Mouse (Mus musculus) heart, postnatal 0 days (tissue): ENCODE data around the gene Ncam2. TPM values are rescaled to one million over a fixed set of nuclear protein-coding genes. Genes with fewer than 3 reads are reported as not detected.

Experiments used
- ATAC-seq: fragments of 200-750 bp; cut with Nextera tagmentation; 2 replicates; pipeline ENCODE4 v1.8.0; 2017; ENCODE audit warnings: low read depth, moderate number of reproducible peaks, moderate library complexity; ENCODE audit not compliant: insufficient read depth
- DNase-seq: peaks from one replicate; pipeline ENCODE4 v3.0.0-alpha.2; 2016; ENCODE audit warnings: low spot score
- H3K27ac ChIP-seq: fragments of 300-500 bp; sonication (generic); 2 replicates; pipeline ENCODE4 v1.5.1; 2014; ENCODE audit warnings: low read depth, mild to moderate bottlenecking
- H3K27me3 ChIP-seq: fragments of 300-500 bp; sonication (generic); 2 replicates; pipeline ENCODE4 v1.6.1; 2014; ENCODE audit warnings: low read length, mixed read lengths; ENCODE audit not compliant: control insufficient read depth, insufficient read depth
- H3K36me3 ChIP-seq: fragments of 300-500 bp; sonication (generic); replicated peaks from 2 replicates; pipeline ENCODE4 v1.6.1; 2014; ENCODE audit warnings: low read length, mixed read lengths; ENCODE audit not compliant: control insufficient read depth, insufficient read depth
- H3K4me1 ChIP-seq: fragments of 300-500 bp; sonication (generic); 2 replicates; pipeline ENCODE4 v1.6.1; 2014; ENCODE audit warnings: antibody characterized with exemption; ENCODE audit not compliant: control insufficient read depth, insufficient read depth
- H3K4me2 ChIP-seq: fragments of 300-500 bp; sonication (generic); 2 replicates; pipeline ENCODE4 v1.6.1; 2014; ENCODE audit warnings: low read depth, mild to moderate bottlenecking, low read length, moderate library complexity
- H3K4me3 ChIP-seq: fragments of 300-500 bp; sonication (generic); 2 replicates; pipeline ENCODE4 v1.5.1; 2014; ENCODE audit warnings: low read depth, low read length
- H3K9ac ChIP-seq: fragments of 300-500 bp; sonication (generic); replicated peaks from 2 replicates; pipeline ENCODE4 v1.6.1; 2014; ENCODE audit warnings: low read depth, low read length, mixed read lengths
- H3K9me3 ChIP-seq: fragments of 300-500 bp; sonication (generic); replicated peaks from 2 replicates; pipeline ENCODE4 v1.6.1; 2016; ENCODE audit warnings: low read length; ENCODE audit not compliant: control insufficient read depth
- CTCF ChIP-seq: IDR thresholded peaks from 2 replicates; pipeline ENCODE4 v1.5.1; 2016; ENCODE audit warnings: antibody characterized with exemption, control low read depth, low read depth
- EP300 ChIP-seq: IDR thresholded peaks from 2 replicates; pipeline ENCODE4 v1.6.1; 2016; ENCODE audit warnings: antibody characterized with exemption, low read depth
- WGBS: fragments of 180-500 bp; shearing (Covaris S2); extraction: QIAGEN DNeasy Blood & Tissue Kit; methylation state at CpG from one replicate; pipeline ENCODE4 v1.1.7; 2014; 5-methylcytosine and 5-hydroxymethylcytosine counted together
- polyA plus RNA-seq: library from polyadenylated mRNA; unstranded; fragments of >200 nt; fragmentation: Nextera tagmentation; extraction: Ambion mirVana; gene quantifications from 2 replicates; pipeline ENCODE4 v1.2.1, GENCODE M21; 2015
- total RNA-seq: library from RNA; depleted of rRNA; stranded (reverse); fragments of >200 nt; gene quantifications from 2 replicates; pipeline ENCODE4 v1.2.3, GENCODE M21; 2014; ENCODE audit warnings: low replicate concordance

Gene Ncam2
- total and polyA plus RNA-seq, 2 experiments from 2014 or later: 0.04 TPM; not detected in 1

GRCm38 (mm10) chr16:81536230-81536629, 335.7 kb downstream of the Ncam2 start:
- Histone ChIP-seq H3K4me1 (no peaks in the 10 kb centered on the region), H3K36me3 (no peaks in the 10 kb centered on the region), H3K9ac (no peak overlapping the region), H3K4me2 (no peak overlapping the region), H3K4me3 (no peak overlapping the region), H3K27me3 (no peaks in the 10 kb centered on the region), H3K27ac (no peak overlapping the region), H3K9me3 (no peaks in the 10 kb centered on the region)
- ATAC-seq: no peak
- DNase-seq: no peak
- WGBS: 66% methylated on average over 3 of the region's 3 CpGs
- no peak for TF ChIP-seq EP300
- no peak for TF ChIP-seq CTCF

DNA sequence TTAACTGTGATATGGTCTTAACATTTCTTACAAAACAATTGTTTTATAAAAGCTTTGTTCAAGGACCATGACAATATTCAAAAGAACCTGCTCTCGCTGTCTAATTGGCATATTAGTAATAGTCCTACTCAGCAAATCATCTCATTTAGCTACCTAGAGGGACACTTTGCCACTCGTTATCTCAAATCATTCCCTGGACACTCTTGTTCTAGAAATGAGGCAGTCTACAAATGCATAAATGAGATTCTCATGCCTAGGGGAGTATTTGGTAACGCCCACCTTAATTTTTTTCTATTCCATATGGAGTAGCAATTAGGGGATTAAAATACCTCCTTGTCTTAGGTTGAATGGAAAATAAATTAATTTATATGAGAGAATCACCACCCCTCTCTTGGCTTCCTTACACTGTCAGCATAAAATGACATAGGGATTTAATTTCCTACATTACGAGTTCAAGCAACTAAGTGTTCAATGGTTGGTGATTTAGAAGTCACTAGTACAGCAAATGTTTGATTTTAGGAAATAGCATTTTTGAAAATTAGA, 387.1 kb downstream of the Ncam2 start:
- H3K4me3 ChIP-seq: no peak overlapping the region

DNA sequence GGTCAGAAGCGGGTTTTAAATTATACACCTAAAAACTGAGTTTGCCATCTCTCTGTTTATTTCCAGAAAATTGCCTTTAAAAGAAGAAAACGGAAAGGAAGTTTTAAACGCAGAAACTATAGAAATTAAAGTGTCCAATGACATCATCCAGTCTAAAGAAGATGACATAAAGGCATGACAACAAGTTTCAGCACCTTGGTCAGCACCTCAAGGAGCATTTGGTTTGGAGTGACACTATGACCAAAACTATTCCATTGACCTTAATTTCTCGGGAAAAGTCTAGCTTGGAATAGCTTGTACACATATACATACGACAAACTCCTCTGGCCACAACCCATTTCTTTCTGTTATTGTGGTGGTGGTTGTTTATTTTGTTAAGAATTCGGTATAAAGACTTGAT, 422.8 kb downstream of the Ncam2 start:
- no peak overlapping the region for H3K27ac ChIP-seq
- H3K9ac ChIP-seq: no peak overlapping the region
- no peak for ATAC-seq
- no peaks in the 10 kb centered on the region for H3K4me1 ChIP-seq
- TF ChIP-seq CTCF (no peak), EP300 (no peak)
- H3K36me3 ChIP-seq: no peaks in the 10 kb centered on the region
- 43% methylated on average over 6 of the region's 6 CpGs for WGBS
- H3K4me2 ChIP-seq: no peak overlapping the region
- no peaks in the 10 kb centered on the region for H3K27me3 ChIP-seq
- peaks cover under 1% of the 10 kb centered on the region; the same call in 1 of the 2 replicates for H3K9me3 ChIP-seq
- H3K4me3 ChIP-seq: no peak overlapping the region
- DNase-seq: no peak

More for the DNA sequence above, 387.1 kb downstream of the Ncam2 start:
- Histone ChIP-seq H3K9ac (no peak overlapping the region), H3K27me3 (no peaks in the 10 kb centered on the region), H3K9me3 (no peaks in the 10 kb centered on the region), H3K4me2 (no peak overlapping the region), H3K36me3 (no peaks in the 10 kb centered on the region), H3K27ac (no peak overlapping the region), H3K4me1 (no peaks in the 10 kb centered on the region)
- 73% methylated on average over 4 of the region's 4 CpGs for WGBS
- TF ChIP-seq EP300 (no peak), CTCF (no peak)
- ATAC-seq (no peak), DNase-seq (no peak)

DNA sequence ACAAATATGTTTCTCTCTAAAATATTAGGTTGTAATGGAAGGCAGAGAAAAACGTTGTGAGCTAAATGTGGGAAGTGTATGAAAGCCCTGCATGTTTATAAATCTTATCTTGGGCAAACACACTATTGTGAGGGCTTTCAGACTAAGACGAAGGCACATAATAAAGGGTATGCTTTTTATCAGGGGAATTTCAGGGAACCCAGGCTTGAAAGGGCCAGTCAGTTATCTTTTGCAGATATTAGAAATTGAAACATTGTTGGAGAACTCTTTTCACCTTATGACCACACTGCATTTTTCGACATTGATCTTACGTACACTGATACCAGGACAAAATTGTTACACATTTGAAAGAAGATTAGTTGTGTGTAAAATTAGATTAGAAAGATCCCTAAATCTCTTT, 423.3 kb downstream of the Ncam2 start:
- H3K27ac ChIP-seq: no peak overlapping the region
- H3K4me1 ChIP-seq: no peaks in the 10 kb centered on the region
- TF ChIP-seq CTCF: no peak
- TF ChIP-seq EP300: no peak
- no peak for ATAC-seq
- H3K9me3 ChIP-seq: no peaks in the 10 kb centered on the region
- WGBS: 53% methylated on average over 4 of the region's 4 CpGs
- no peak overlapping the region for H3K9ac ChIP-seq
- no peaks in the 10 kb centered on the region for H3K27me3 ChIP-seq
- no peaks in the 10 kb centered on the region for H3K36me3 ChIP-seq
- DNase-seq: no peak
- H3K4me2 ChIP-seq: no peak overlapping the region
- H3K4me3 ChIP-seq: no peak overlapping the region

DNA sequence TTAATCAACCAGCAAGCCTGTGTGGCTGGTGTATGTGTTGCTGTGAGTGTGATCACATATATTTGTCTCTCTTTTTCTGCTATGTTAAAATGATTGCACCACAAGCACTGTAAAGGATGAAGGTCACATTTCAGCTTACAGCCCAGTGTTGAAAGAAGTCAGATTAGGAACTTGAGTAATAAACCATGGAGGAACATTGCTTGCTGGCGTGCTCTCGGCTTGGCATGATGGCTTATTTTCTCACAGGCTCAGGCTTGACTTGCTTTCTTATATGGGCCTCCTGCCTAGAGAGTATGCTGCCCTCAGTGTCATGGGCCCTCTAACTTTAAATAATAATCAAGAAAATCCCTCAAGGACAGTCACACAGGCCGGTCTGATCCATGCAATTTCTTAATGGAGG, 449.8 kb downstream of the Ncam2 start:
- DNase-seq (no peak), ATAC-seq (no peak)
- H3K36me3 ChIP-seq: no peaks in the 10 kb centered on the region
- no peak overlapping the region for H3K27ac ChIP-seq
- no peak overlapping the region for H3K9ac ChIP-seq
- TF ChIP-seq EP300: no peak
- no peak for TF ChIP-seq CTCF
- WGBS: 68% methylated on average over 3 of the region's 3 CpGs
- H3K9me3 ChIP-seq: no peaks in the 10 kb centered on the region
- H3K4me1 ChIP-seq: no peaks in the 10 kb centered on the region
- H3K4me3 ChIP-seq: no peak overlapping the region
- H3K4me2 ChIP-seq: no peak overlapping the region
- no peaks in the 10 kb centered on the region for H3K27me3 ChIP-seq

GRCm38 (mm10) chr16:81651550-81651949, 451.1 kb downstream of the Ncam2 start:
- no peak overlapping the region for H3K4me3 ChIP-seq
- H3K27me3 ChIP-seq: no peaks in the 10 kb centered on the region
- H3K27ac ChIP-seq: no peak overlapping the region
- H3K9me3 ChIP-seq: no peaks in the 10 kb centered on the region
- no peaks in the 10 kb centered on the region for H3K4me1 ChIP-seq
- no peak for ATAC-seq
- H3K9ac ChIP-seq: no peak overlapping the region
- DNase-seq: no peak
- H3K36me3 ChIP-seq: no peaks in the 10 kb centered on the region
- 33% methylated on average over 1 of the region's 1 CpGs for WGBS
- TF ChIP-seq EP300 (no peak), CTCF (no peak)
- H3K4me2 ChIP-seq: no peak overlapping the region
